9 mouse cellular contexts compared by ENCODE assay signal in genomic region chr7:142083588-142084317, GRCm38 (mm10). TPM values are rescaled to one million over a fixed set of nuclear protein-coding genes. Genes with fewer than 3 reads are reported as not detected.
DNase-seq lines count a peak whose midpoint lies in the region; ATAC-seq and TF ChIP-seq lines count a peak whose summit lies in the region.
"Had no signal": no experiment of that assay in that cellular context is flagged by ENCODE, and none has a peak within 500 bp of the region (broad histone marks: within the 10 kb centered on the region; RNA-seq: fewer than 3 reads in every experiment).

No protein-coding gene starts in this region.

- peaks cover 98% of the 10 kb centered on the region for H3K27me3 ChIP-seq in limb, embryonic 13.5 days
- peaks cover 95% of the 10 kb centered on the region for H3K27me3 ChIP-seq in limb, embryonic 10.5 days (ENCODE audit: low read depth, poor library complexity, severe bottlenecking)
- 0 out of 2 replicates have a peak, but pooled peaks cover 12% of the 10 kb centered on the region for H3K27me3 ChIP-seq in kidney, postnatal 0 days (ENCODE audit: insufficient read depth, low read length)
- H3K27me3 ChIP-seq: hindbrain, embryonic 15.5 days had no signal

- intact Hi-C loops in gastrocnemius, postnatal 36 days (cut with DNase I) = no loop called here

- no peak for ATAC-seq in limb, embryonic 13.5 days (ENCODE audit: low FRiP score, low read depth)
- no peak for ATAC-seq in kidney, postnatal 0 days (replicated peaks; ENCODE audit: low FRiP score, low read depth)

- 27% methylated on average over 12 of the region's 12 CpGs for WGBS in limb, embryonic 13.5 days
- 26% methylated on average over 12 of the region's 12 CpGs for WGBS in limb, embryonic 10.5 days
- WGBS in kidney, postnatal 0 days = 30% methylated on average over 12 of the region's 12 CpGs

- H3K36me3 ChIP-seq in limb, embryonic 13.5 days = no peaks in the 10 kb centered on the region
- no peaks in the 10 kb centered on the region for H3K36me3 ChIP-seq in limb, embryonic 10.5 days
- no peaks in the 10 kb centered on the region for H3K36me3 ChIP-seq in kidney, postnatal 0 days (ENCODE audit: insufficient read depth, low read length)

- no peak for TF ChIP-seq CTCF in brain, embryonic 14.5 days (IDR thresholded peaks at IDR 0.05; ENCODE audit: borderline replicate concordance, extremely low read depth, insufficient read depth, insufficient read length)
- TF ChIP-seq CTCF in kidney, postnatal 0 days (IDR thresholded peaks at IDR 0.05; ENCODE audit: low read depth) = peak; percentile 38

- 0 out of 2 replicates have a peak overlapping the region, but pooled peaks have one; percentile 15 for H3K4me2 ChIP-seq in limb, embryonic 13.5 days (replicated peaks)
- H3K4me2 ChIP-seq in kidney, postnatal 0 days (ENCODE audit: low read length) = no peak overlapping the region
- H3K4me2 ChIP-seq: hindbrain, embryonic 15.5 days had no signal

- H3K4me3 ChIP-seq in limb, embryonic 13.5 days = no peak overlapping the region
- no peak overlapping the region for H3K4me3 ChIP-seq in limb, embryonic 10.5 days
- H3K4me3 ChIP-seq in kidney, postnatal 0 days (replicated peaks; ENCODE audit: low read depth, low read length) = no peak overlapping the region
- H3K4me3 ChIP-seq: hindbrain, embryonic 15.5 days had no signal

- 0 out of 2 replicates have a peak overlapping the region, but pooled peaks have one; percentile 31 for H3K9ac ChIP-seq in limb, embryonic 13.5 days
- H3K9ac ChIP-seq in kidney, postnatal 0 days (ENCODE audit: low read depth, low read length) = no peak overlapping the region
- H3K9ac ChIP-seq: hindbrain, embryonic 15.5 days had no signal

- TF ChIP-seq POLR2A in brain, embryonic 14.5 days (IDR thresholded peaks at IDR 0.05; ENCODE audit: borderline replicate concordance, extremely low read depth, insufficient read depth, insufficient read length, poor library complexity, severe bottlenecking) = no peak

- DNase-seq in limb, embryonic 10.5 days (ENCODE audit: low spot score) = no peak
- peak; percentile 68 for DNase-seq in brain, embryonic 14.5 days (ENCODE audit: low read depth)
- peak; percentile 53 to 61 for DNase-seq in gastrocnemius, postnatal 36 days
- DNase-seq in kidney, postnatal 0 days (ENCODE audit: low spot score) = no peak
- DNase-seq in urinary bladder, postnatal 4 days (ENCODE audit: low spot score in 2 of 2) = peak; percentile 51 to 75
- no peak for DNase-seq in testis, postnatal 10 days (ENCODE audit: low spot score)
- no peak for DNase-seq in T-cell, adult 2 months (ENCODE audit: low spot score)

- H3K9me3 ChIP-seq in limb, embryonic 13.5 days = no peaks in the 10 kb centered on the region
- no peaks in the 10 kb centered on the region for H3K9me3 ChIP-seq in limb, embryonic 10.5 days (replicated peaks)
- no peaks in the 10 kb centered on the region for H3K9me3 ChIP-seq in kidney, postnatal 0 days (replicated peaks; ENCODE audit: low read length)
- H3K9me3 ChIP-seq: hindbrain, embryonic 15.5 days had no signal

- no peak overlapping the region; the same call in 1 of the 2 replicates for H3K27ac ChIP-seq in limb, embryonic 13.5 days
- no peak overlapping the region for H3K27ac ChIP-seq in limb, embryonic 10.5 days
- no peak overlapping the region for H3K27ac ChIP-seq in kidney, postnatal 0 days
- H3K27ac ChIP-seq: hindbrain, embryonic 15.5 days had no signal

- peaks cover 32% of the 10 kb centered on the region for H3K4me1 ChIP-seq in limb, embryonic 13.5 days
- peaks cover 30% of the 10 kb centered on the region for H3K4me1 ChIP-seq in limb, embryonic 10.5 days
- no peaks in the 10 kb centered on the region for H3K4me1 ChIP-seq in kidney, postnatal 0 days (replicated peaks; ENCODE audit: insufficient read depth, low read length)

RNA-seq across cellular contexts. Expression of gene Dusp8, which starts 11.9 kb away (rescaled TPM):
- 2.3 and 2.7 TPM in 2 replicates for polyA plus RNA-seq in limb, embryonic 13.5 days (2015; fragmentation: Nextera tagmentation; extraction: Ambion mirVana)
- 0.26 and 0.34 TPM in 2 replicates for polyA plus RNA-seq in limb, embryonic 10.5 days (2016; fragmentation: Nextera tagmentation; extraction: Ambion mirVana)
- 93.1 and 145 TPM in 2 replicates for polyA plus RNA-seq in brain, embryonic 14.5 days (2012; rRNA removed)
- 10 to 100 TPM; 32.5 to 43.4 TPM for total RNA-seq in gastrocnemius, postnatal 36 days (2021)
- 2.3 and 2.5 TPM in 2 replicates for polyA plus RNA-seq in kidney, postnatal 0 days (2015; fragmentation: Nextera tagmentation; extraction: Ambion mirVana)

RNA-seq across cellular contexts. Expression of gene Mob2, which starts 22.9 kb away (rescaled TPM):
- polyA plus RNA-seq in limb, embryonic 13.5 days (2015; fragmentation: Nextera tagmentation; extraction: Ambion mirVana) = 70.7 and 71.4 TPM in 2 replicates
- polyA plus RNA-seq in limb, embryonic 10.5 days (2016; fragmentation: Nextera tagmentation; extraction: Ambion mirVana) = 67.8 and 74.4 TPM in 2 replicates
- polyA plus RNA-seq in brain, embryonic 14.5 days (2012; rRNA removed) = 39.4 and 46.5 TPM in 2 replicates
- 10 to 100 TPM; 40.2 to 43.7 TPM for total RNA-seq in gastrocnemius, postnatal 36 days (2021)
- polyA plus RNA-seq in kidney, postnatal 0 days (2015; fragmentation: Nextera tagmentation; extraction: Ambion mirVana) = 62.8 and 64.3 TPM in 2 replicates

RNA-seq across cellular contexts. Expression of gene Gm45618, which starts 36.8 kb away (rescaled TPM):
- polyA plus RNA-seq in limb, embryonic 13.5 days (2015; fragmentation: Nextera tagmentation; extraction: Ambion mirVana) = not detected in 2 replicates
- polyA plus RNA-seq in limb, embryonic 10.5 days (2016; fragmentation: Nextera tagmentation; extraction: Ambion mirVana) = not detected in 2 replicates
- polyA plus RNA-seq in brain, embryonic 14.5 days (2012; rRNA removed) = not detected in 2 replicates
- not detected for total RNA-seq in gastrocnemius, postnatal 36 days (2021)
- not detected in 2 replicates for polyA plus RNA-seq in kidney, postnatal 0 days (2015; fragmentation: Nextera tagmentation; extraction: Ambion mirVana)
- polyA plus RNA-seq: hindbrain, embryonic 15.5 days had no signal

RNA-seq across cellular contexts. Expression of gene Gm39115, which starts 52.1 kb away (rescaled TPM):
- polyA plus RNA-seq in limb, embryonic 13.5 days (2015; fragmentation: Nextera tagmentation; extraction: Ambion mirVana) = not detected in 2 replicates
- not detected in 2 replicates for polyA plus RNA-seq in limb, embryonic 10.5 days (2016; fragmentation: Nextera tagmentation; extraction: Ambion mirVana)
- not detected in 2 replicates for polyA plus RNA-seq in brain, embryonic 14.5 days (2012; rRNA removed)
- total RNA-seq in gastrocnemius, postnatal 36 days (2021) = not detected
- not detected in 2 replicates for polyA plus RNA-seq in kidney, postnatal 0 days (2015; fragmentation: Nextera tagmentation; extraction: Ambion mirVana)
- polyA plus RNA-seq: hindbrain, embryonic 15.5 days had no signal

Comparison
In these comparisons a context has a peak if more than half of its experiments do, and no peak if none do; other contexts are left out.
1. DNase-seq: peak in brain, embryonic 14.5 days (single experiment), gastrocnemius, postnatal 36 days (2 of 2) and urinary bladder, postnatal 4 days (2 of 2); none in limb, embryonic 10.5 days (single experiment), kidney, postnatal 0 days (single experiment), testis, postnatal 10 days (single experiment) and T-cell, adult 2 months (single experiment).
2. RNA of gene Dusp8, which starts 11.9 kb away (polyA plus RNA-seq): 93.1 to 145 TPM in brain, embryonic 14.5 days; 2.3 to 2.7 TPM in limb, embryonic 13.5 days, 2.3 to 2.5 TPM in kidney, postnatal 0 days and 0.26 to 0.34 TPM in limb, embryonic 10.5 days; every median in the first group is over 10 times any median in the second.